Mouse (Mus musculus): ENCODE measurements around the gene Snrnp70. TPM values are rescaled to one million over a fixed set of nuclear protein-coding genes. Genes with fewer than 3 reads are reported as not detected.
A peak's percentile ranks its signal among the peaks of the same experiment; 100 is the strongest.

Gene Snrnp70
- polyA plus RNA-seq (2016; fragmentation: Nextera tagmentation; extraction: Ambion mirVana) = 294 and 300 TPM in 2 replicates

DNA sequence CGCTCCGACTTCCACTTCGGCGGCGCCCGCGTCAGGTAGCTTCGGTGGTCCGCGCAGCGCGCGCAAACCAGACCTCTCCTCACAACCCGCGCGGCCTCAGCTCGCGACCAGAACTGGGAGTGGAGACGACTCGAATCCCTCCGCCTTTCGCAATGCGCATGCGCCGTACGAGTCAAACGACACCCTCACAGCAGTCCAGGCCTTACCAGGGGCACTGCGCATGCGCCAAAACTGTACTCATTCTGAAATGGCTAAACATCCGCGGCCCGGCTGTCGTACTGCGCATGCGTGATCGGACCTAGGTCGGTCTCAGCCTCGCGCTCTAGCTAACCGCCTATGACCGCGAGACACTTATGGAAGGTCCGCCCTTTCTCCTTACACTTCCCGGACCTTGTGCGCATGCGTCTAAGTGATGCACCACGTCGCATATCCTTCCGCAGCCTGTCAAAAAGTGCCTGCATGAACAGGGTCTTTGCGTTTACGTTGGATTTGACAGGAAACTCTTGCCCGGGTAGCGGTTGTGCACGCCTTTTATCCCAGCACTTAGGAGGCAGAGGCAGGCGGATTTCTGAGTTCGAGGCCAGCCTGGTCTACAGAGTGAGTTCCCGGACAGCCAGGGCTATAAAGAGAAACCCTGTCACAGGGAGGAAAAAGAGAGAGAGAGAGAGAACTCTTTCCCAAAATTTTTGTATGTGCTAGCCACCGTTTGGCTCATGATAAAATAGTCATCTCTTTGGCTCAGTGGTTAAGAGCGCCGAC is at the start of gene Snrnp70:
Gene Snrnp70, minus strand, starts transcription at position 165 of the 759 bp plus-strand sequence.
- Histone ChIP-seq H3K4me2 (replicated peaks) (peak within 1 kb of the TSS; percentile 100), H3K27me3 (no peaks in the 10 kb centered on the region; the same call in 1 of the 2 replicates), H3K36me3 (peaks cover 25% of the 10 kb centered on the region), H3K9ac (replicated peaks) (peak within 1 kb of the TSS; percentile 95), H3K27ac (replicated peaks) (peak within 1 kb of the TSS; percentile 99), H3K4me3 (peak within 1 kb of the TSS; percentile 88), H3K4me1 (peaks cover 18% of the 10 kb centered on the region), H3K9me3 (no peaks in the 10 kb centered on the region)
- WGBS = 1% methylated on average over 60 of the region's 60 CpGs
- peak; percentile 96 for ATAC-seq (ENCODE audit: low FRiP score, low read depth)

- WGBS = 92% methylated on average over 22 of the region's 22 CpGs
- H3K4me1 ChIP-seq = no peaks in the 10 kb centered on the region
- H3K27ac ChIP-seq (replicated peaks) = no peak overlapping the region
- no peak overlapping the region for H3K4me3 ChIP-seq
- peaks cover 64% of the 10 kb centered on the region for H3K36me3 ChIP-seq
- H3K9ac ChIP-seq (replicated peaks) = no peak overlapping the region
- no peak overlapping the region for H3K4me2 ChIP-seq (replicated peaks)
- no peak for ATAC-seq (ENCODE audit: low FRiP score, low read depth)
- no peaks in the 10 kb centered on the region for H3K9me3 ChIP-seq
- no peaks in the 10 kb centered on the region for H3K27me3 ChIP-seq
Measured at GRCm38 (mm10) chr7:45443526-45444420, 48.2 kb upstream of the Snrnp70 start.

GRCm38 (mm10) chr7:45437521-45438276 is 42.2 kb upstream of the Snrnp70 start, which contains the start of gene Ruvbl2:
TSS of gene Ruvbl2 (minus strand) at chr7:45438096.
- H3K4me2 ChIP-seq (replicated peaks) = 0 out of 2 replicates have a peak within 1 kb of the TSS, but pooled peaks have one; percentile 6
- WGBS = 18% methylated on average over 19 of the region's 19 CpGs
- H3K27ac ChIP-seq (replicated peaks) = no peak within 1 kb of the TSS
- no peak within 1 kb of the TSS for H3K4me3 ChIP-seq
- peaks cover 25% of the 10 kb centered on the region for H3K36me3 ChIP-seq
- no peak for ATAC-seq (ENCODE audit: low FRiP score, low read depth)
- H3K9me3 ChIP-seq = no peaks in the 10 kb centered on the region
- peak within 1 kb of the TSS; percentile 28; the same call in 1 of the 2 replicates for H3K9ac ChIP-seq (replicated peaks)
- H3K27me3 ChIP-seq = no peaks in the 10 kb centered on the region; the same call in 1 of the 2 replicates
- H3K4me1 ChIP-seq = peaks cover 39% of the 10 kb centered on the region

GRCm38 (mm10) chr7:45437046-45437445 is 41.5 kb upstream of the Snrnp70 start:
- 34% methylated on average over 6 of the region's 6 CpGs for WGBS
- Histone ChIP-seq H3K27ac (replicated peaks) (no peak overlapping the region), H3K36me3 (peaks cover 30% of the 10 kb centered on the region), H3K4me2 (replicated peaks) (no peak overlapping the region), H3K4me3 (no peak overlapping the region), H3K27me3 (no peaks in the 10 kb centered on the region; the same call in 1 of the 2 replicates), H3K4me1 (peaks cover 41% of the 10 kb centered on the region), H3K9ac (replicated peaks) (peak overlapping the region; percentile 28; the same call in 1 of the 2 replicates), H3K9me3 (no peaks in the 10 kb centered on the region)
- ATAC-seq (ENCODE audit: low FRiP score, low read depth) = no peak

DNA sequence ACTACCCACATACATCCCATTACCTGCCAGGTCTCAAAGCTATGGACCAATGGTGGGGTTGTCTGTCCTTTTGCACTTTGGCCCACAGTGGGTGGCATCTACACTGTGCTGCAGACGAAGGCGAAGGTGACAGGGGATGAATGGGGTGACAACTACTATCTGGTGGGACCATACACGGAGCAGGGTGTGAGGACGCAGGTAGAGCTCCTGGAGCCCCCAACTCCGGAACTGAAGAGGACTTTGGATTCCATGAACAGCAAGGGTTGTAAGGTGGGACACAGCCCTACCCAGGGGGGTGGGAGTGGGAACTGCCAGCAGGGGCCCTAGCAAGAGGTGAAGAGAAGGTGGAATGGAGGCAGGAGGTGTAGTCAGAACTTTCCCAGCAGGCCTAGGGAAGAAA is 40.9 kb upstream of the Snrnp70 start:
- 0 out of 2 replicates have a peak overlapping the region, but pooled peaks have one; percentile 69 for H3K9ac ChIP-seq (replicated peaks)
- H3K9me3 ChIP-seq = no peaks in the 10 kb centered on the region
- ATAC-seq (ENCODE audit: low FRiP score, low read depth) = no peak
- no peak overlapping the region for H3K4me3 ChIP-seq
- no peak overlapping the region for H3K4me2 ChIP-seq (replicated peaks)
- no peak overlapping the region for H3K27ac ChIP-seq (replicated peaks)
- peaks cover 41% of the 10 kb centered on the region for H3K4me1 ChIP-seq
- peaks cover 29% of the 10 kb centered on the region for H3K36me3 ChIP-seq
- H3K27me3 ChIP-seq = no peaks in the 10 kb centered on the region; the same call in 1 of the 2 replicates
- WGBS = 91% methylated on average over 5 of the region's 5 CpGs

- peak overlapping the region; percentile 26 for H3K27ac ChIP-seq (replicated peaks)
- ATAC-seq (ENCODE audit: low FRiP score, low read depth) = no peak
- no peaks in the 10 kb centered on the region for H3K9me3 ChIP-seq
- H3K4me2 ChIP-seq (replicated peaks) = peak overlapping the region; percentile 73
- peak overlapping the region; percentile 84 for H3K4me3 ChIP-seq
- H3K27me3 ChIP-seq = no peaks in the 10 kb centered on the region; the same call in 1 of the 2 replicates
- WGBS = 2% methylated on average over 16 of the region's 16 CpGs
- H3K36me3 ChIP-seq = peaks cover 29% of the 10 kb centered on the region
- H3K4me1 ChIP-seq = peaks cover 41% of the 10 kb centered on the region
- peak overlapping the region; percentile 69 for H3K9ac ChIP-seq (replicated peaks)
Measured at GRCm38 (mm10) chr7:45435038-45435437, 39.5 kb upstream of the Snrnp70 start.

DNA sequence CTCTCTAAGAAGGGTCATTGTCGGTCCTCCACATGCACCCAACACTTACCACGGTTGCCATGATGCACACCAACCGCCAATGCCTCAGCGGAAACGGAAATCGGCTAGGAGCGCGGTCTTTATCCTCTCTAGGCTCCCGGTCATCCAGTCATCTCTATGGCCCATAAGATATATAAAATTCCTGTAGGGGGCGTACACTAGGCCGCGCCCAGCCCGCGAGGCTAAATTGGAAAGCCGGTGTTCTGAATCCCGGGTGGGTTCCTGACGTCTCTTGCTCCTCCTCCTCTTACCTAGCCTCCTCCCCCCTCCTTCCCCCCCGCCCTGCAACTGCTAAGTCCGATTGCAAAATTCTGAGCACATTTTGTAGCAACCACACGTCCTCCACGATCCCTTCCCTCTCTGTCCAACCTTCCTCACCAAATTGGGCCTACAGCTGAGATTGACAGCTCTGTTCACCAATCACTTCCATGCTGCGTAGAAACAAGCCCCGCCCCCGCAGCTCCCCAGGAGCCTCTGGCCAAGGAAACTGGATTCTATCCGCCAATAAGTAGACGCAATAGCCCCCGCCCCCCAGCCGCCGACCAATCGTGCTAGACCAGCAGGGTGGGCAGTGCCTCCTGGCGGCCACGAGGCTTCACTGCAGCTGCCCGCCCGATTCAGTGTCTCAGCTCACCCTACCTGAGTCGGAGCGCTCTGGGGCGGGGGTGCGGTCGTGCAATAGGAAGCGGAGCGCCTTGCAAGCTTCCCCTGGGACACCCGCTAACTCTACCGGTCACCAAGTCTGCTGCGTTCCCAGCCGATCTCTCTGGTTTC is 38.9 kb upstream of the Snrnp70 start, which contains the start of gene Gys1:
Gene Gys1, plus strand, starts transcription at position 642 of the 813 bp plus-strand sequence.
- no peaks in the 10 kb centered on the region; the same call in 1 of the 2 replicates for H3K27me3 ChIP-seq
- peak within 1 kb of the TSS; percentile 90 for H3K27ac ChIP-seq (replicated peaks)
- under 1% methylated on average over 45 of the region's 45 CpGs for whole genome bisulfite sequencing
- peak within 1 kb of the TSS; percentile 84 for H3K4me3 ChIP-seq
- H3K9me3 ChIP-seq = no peaks in the 10 kb centered on the region
- H3K36me3 ChIP-seq = peaks cover 29% of the 10 kb centered on the region
- peak within 1 kb of the TSS; percentile 100 for H3K4me2 ChIP-seq (replicated peaks)
- H3K4me1 ChIP-seq = peaks cover 41% of the 10 kb centered on the region
- peak; percentile 97 for ATAC-seq (ENCODE audit: low FRiP score, low read depth)
- H3K9ac ChIP-seq (replicated peaks) = peak within 1 kb of the TSS; percentile 91

GRCm38 (mm10) chr7:45433835-45434202 is 38.3 kb upstream of the Snrnp70 start:
- Histone ChIP-seq H3K4me1 (peaks cover 41% of the 10 kb centered on the region), H3K9me3 (no peaks in the 10 kb centered on the region)

GRCm38 (mm10) chr7:45426556-45426955 is 31.0 kb upstream of the Snrnp70 start:
- Histone ChIP-seq H3K9me3 (no peaks in the 10 kb centered on the region), H3K9ac (replicated peaks) (no peak overlapping the region), H3K4me1 (no peaks in the 10 kb centered on the region), H3K4me2 (replicated peaks) (no peak overlapping the region), H3K27ac (replicated peaks) (no peak overlapping the region), H3K4me3 (no peak overlapping the region), H3K36me3 (peaks cover 93% of the 10 kb centered on the region), H3K27me3 (peaks cover 5% of the 10 kb centered on the region)
- 95% methylated on average over 8 of the region's 8 CpGs for WGBS
- no peak for ATAC-seq (ENCODE audit: low FRiP score, low read depth)

More at GRCm38 (mm10) chr7:45433835-45434202, 38.3 kb upstream of the Snrnp70 start:
- Histone ChIP-seq H3K36me3 (peaks cover 33% of the 10 kb centered on the region), H3K27me3 (no peaks in the 10 kb centered on the region; the same call in 1 of the 2 replicates), H3K4me3 (peak overlapping the region; percentile 84), H3K9ac (replicated peaks) (peak overlapping the region; percentile 91), H3K4me2 (replicated peaks) (peak overlapping the region; percentile 100), H3K27ac (replicated peaks) (peak overlapping the region; percentile 90)
- 2% methylated on average over 7 of the region's 7 CpGs for WGBS
- no peak for ATAC-seq (ENCODE audit: low FRiP score, low read depth)

- ATAC-seq (ENCODE audit: low FRiP score, low read depth) = no peak
- H3K36me3 ChIP-seq = peaks cover 54% of the 10 kb centered on the region
- H3K27ac ChIP-seq (replicated peaks) = no peak overlapping the region
- H3K4me1 ChIP-seq = no peaks in the 10 kb centered on the region
- peaks cover 57% of the 10 kb centered on the region for H3K27me3 ChIP-seq
- 82% methylated on average over 14 of the region's 14 CpGs for WGBS
- no peaks in the 10 kb centered on the region for H3K9me3 ChIP-seq
- H3K4me2 ChIP-seq (replicated peaks) = no peak overlapping the region
- H3K4me3 ChIP-seq = no peak overlapping the region
- H3K9ac ChIP-seq (replicated peaks) = no peak overlapping the region
Measured at GRCm38 (mm10) chr7:45421194-45421593, 25.7 kb upstream of the Snrnp70 start.

Measured in midbrain, embryonic 12.5 days (tissue).